Mouse (Mus musculus): ENCODE measurements around the gene Alkbh5.
"Not testable (repeated sequence)": the region's sequence is repeated elsewhere in the genome, so short reads cannot be mapped to it uniquely, and the experiment has no call there.

Gene Alkbh5

GRCm38 (mm10) chr11:60543211-60543610 lies 7.0 kb downstream of the Alkbh5 start:
- DNase-seq (ENCODE audit: low read depth), result not testable (repeated sequence)

- no peak for DNase-seq (ENCODE audit: low read depth)
Observed at GRCm38 (mm10) chr11:60545433-60545832, 9.3 kb downstream of the Alkbh5 start.

- DNase-seq (ENCODE audit: low read depth), result no peak
Observed at GRCm38 (mm10) chr11:60548112-60548511, 11.9 kb downstream of the Alkbh5 start.

GRCm38 (mm10) chr11:60553091-60553490 lies 16.9 kb downstream of the Alkbh5 start:
- DNase-seq (ENCODE audit: low read depth), result no peak

- DNase-seq (ENCODE audit: low read depth), result no peak
Observed at GRCm38 (mm10) chr11:60557675-60558074, 21.5 kb downstream of the Alkbh5 start.

GRCm38 (mm10) chr11:60559342-60559741 lies 23.2 kb downstream of the Alkbh5 start:
- no peak for DNase-seq (ENCODE audit: low read depth)

GRCm38 (mm10) chr11:60574006-60574405 lies 37.8 kb downstream of the Alkbh5 start:
- not testable (repeated sequence) for DNase-seq (ENCODE audit: low read depth)
